Mouse (Mus musculus): ENCODE results near the gene Pin1rt1.

Gene Pin1rt1

DNA sequence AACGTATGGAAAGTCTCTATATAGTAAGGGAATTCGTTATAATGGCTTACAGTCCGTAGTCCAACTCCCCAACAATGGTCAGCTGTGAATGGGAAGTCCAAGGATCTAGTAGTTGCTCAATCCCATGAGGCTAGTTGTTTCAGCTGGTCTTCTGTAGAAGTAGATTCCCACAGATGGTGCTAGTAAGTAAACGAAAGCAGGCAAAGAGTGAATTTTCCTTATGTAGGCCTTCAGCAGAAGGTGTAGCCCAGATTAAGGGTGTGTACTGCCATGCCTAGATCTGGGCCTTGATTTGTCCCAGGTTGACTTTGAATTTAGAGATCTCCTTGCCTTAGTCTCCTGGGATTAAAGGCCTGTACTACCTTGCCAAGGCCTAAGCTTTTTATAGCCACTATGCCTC lies at the start of gene Pin1rt1:
TSS of gene Pin1rt1 (minus strand) at position 101 of the 400 bp plus-strand sequence.
- no peak for DNase-seq (ENCODE audit: low spot score in 2 of 2)

DNA sequence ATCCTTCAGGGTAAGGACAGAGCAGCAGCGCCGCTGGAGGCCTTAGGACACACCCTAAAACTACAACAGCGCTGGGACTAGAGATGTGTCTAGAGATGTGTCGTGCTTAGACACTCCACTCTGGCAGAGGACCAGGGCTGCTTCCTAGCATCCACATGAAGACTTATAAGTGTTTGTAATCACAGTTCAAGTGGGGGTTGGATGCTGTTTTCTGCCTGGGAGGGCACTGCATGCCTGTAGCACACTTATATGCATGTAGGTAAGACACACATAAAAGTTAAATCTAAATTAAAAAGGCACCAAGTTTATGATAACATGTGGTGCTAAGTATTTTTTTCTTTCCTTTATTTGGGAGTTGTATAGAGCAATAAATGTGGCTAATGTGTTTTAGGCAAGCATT lies 47.8 kb upstream of the Pin1rt1 start:
- no peak for DNase-seq (ENCODE audit: low spot score in 2 of 2)

DNA sequence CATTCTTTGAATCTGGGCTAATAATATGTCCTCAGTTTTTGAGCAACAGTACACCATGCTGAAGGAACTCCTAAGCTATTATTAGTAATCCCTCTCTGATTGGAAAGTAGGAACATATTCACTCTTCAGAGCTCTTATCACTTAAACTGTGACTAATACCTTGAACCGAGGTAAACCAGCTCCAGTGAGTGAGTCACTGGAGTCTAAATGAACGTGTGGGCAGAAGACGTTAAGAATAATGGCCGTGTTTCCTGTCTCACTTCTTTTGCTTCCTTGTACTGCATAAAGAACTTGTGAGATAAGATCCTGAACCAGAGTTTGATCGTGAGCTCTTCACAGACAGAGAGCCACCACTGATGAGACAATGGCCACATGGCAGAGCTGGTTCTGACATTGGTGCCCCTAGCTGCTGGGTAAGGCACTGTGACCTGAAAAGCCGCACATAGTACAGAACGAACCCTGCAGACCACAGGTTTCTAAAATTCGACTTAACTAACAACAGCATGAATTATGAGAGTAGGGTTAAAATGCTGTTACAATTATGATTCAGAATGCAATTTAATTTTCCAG lies 47.0 kb upstream of the Pin1rt1 start:
- DNase-seq (ENCODE audit: low spot score in 2 of 2), result no peak

DNA sequence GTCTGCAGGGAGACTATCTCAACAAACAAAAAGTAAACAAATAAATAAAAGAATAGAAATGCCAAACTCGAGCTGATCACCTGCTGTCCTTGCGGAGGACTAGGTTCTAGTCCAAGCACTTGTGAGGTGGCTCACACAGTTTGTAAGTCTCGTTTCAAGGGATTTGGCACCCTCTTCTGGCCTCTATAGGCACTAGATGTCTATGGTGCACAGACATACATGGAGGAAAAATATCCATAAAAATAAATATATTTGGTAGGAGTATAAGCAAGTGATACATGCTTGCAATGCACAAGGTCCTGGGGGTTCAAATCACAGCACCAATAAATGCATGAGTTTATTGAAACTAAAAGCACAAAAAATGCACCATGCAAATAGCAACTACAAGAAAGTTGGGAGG lies 34.4 kb upstream of the Pin1rt1 start:
- DNase-seq (ENCODE audit: low spot score in 2 of 2), result no peak

DNA sequence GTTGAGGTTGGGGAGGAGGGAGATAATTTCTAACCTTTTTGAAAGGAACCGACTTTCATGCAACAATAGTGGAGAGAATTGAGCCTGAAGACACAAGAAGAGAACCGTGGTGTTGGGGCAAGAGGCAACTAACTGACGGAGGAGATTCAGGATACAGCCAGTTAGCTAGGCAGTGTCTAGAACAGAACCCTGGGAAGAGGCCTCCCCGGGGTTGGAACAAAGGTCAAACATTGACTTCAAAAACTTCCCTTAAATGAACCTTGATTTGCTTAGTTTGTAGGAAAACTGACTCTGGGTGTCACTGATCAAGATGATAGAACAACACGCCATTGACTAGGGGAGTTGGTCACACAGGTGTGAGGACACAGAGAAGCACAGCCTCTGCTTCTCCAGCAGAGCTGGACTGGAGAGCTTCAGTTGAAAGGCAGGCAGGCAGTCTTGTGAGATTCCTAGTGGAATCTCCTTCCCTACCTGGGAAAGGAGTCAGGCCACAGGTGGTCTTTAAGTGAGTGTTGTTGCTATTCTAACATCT lies 32.5 kb upstream of the Pin1rt1 start:
- no peak for DNase-seq (ENCODE audit: low spot score in 2 of 2)

DNA sequence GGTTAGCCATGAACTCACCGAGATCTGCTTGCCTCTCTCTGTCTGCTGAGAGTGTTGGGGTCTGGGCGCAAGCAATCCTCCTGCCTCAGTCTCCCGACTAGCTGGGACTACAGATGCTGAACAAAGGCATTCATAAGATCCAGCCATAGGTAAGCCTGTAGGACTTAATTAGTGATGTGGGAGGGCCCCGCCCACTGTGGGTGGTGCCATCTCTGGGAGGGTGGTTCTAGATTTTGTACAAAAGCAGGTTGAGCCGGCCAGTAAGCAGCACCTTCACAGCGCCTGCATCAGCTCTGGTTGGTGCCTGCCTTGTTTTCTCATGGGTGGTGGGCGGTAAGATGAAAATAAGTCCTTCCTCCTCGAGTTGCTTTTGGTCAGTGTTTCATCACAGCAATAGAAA lies 30.1 kb upstream of the Pin1rt1 start:
- DNase-seq (ENCODE audit: low spot score in 2 of 2), result peak in 1 of 2 experiments; percentile 36

DNA sequence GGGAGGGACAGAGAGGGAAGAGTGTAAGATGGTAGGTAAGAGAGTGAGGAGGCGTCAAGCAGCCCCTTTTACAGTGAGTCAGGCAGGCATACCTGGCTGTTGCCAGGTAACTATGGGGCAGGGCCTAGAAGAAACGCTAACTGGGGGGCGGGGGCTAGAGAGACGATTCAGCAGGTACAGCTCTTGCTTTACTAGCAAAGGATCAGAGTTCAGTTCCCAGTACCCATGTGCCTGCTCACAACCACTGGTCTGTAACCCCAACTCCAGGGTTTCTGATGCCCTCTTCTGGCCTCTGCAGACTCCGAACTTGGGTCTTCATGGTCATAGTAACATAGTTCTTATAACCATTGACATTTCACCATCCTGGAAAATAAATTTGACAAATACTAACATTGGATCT lies 27.8 kb upstream of the Pin1rt1 start:
- no peak for DNase-seq (ENCODE audit: low spot score in 2 of 2)

DNA sequence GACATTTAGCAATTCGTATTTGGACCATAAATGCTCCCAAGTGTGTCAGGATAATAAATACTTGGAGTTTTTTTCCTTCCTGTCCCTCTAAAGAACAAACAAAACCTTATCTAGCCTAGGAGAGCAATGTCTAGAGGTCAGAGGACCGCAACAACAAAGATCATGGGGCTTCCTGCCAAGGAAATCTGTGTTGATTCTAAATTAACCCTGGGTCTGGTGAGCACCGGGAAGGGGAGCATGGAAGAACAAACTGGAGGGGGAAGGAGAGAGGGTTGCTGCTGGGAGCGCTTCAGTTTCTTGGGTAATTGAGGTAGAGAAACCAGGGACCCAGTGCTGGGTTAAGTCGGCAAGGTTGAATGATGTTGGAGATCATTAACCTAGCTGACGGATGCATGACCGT lies 27.0 kb upstream of the Pin1rt1 start:
- no peak for DNase-seq (ENCODE audit: low spot score in 2 of 2)

DNA sequence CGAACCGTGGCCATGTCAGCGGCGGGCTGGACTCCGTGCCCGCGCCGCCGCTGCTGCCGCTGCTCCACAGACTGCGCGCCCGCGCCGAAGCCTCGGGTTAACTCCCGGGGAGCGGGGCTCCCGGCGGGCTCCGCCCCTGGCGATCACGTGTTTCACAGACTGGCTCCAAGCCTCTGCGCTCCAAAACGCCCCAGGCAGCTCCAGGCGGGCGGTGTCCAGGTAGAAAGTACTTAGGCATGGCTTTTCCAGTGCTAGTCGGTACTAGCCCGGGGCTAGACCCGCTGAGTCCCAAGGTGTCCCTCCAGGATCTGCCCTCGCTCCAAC lies 26.5 kb upstream of the Pin1rt1 start, which contains the start of gene Depdc7:
TSS of gene Depdc7 (minus strand) at position 138 of the 324 bp plus-strand sequence.
- DNase-seq (ENCODE audit: low spot score in 2 of 2), result peak; percentile 91 to 93

DNA sequence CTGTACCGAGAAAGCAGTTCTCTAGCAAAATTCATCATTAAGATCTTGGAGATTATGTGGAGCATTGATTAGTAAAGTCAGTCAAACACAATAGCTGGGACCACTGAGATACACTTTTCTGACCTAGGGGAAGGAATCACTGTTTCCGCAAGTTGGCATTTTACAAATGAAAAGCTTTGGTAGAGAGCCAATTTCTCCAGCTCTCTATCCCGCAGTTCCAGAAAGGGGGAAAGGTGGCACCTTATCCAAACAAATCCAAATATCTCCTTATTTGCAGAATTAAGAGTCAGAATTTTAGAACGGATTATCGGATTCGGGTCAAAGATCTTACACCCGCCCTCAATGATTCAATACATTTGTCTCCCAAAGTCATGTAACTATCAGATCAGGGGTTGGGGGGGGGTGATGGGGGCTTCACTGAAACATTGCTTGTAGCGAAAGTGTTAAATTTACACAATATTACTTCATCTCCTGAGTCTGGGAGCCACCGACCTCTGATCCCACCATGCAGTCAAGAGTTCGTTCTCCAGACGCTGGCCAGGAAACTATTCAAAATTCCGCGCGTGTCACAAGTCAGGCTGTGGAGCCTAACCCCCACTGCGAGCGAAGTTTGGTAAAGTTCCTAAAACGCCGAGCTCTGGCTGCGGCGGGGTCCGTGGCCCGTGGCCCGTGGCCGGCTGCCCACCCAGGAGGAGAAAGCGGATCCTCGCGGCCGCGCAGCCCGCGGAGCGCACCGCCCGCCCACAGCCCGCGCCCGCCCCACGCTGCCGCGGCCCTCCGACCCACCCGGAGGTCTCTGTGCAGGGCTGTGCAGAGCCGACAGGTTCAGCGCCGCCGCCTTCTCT lies 25.9 kb upstream of the Pin1rt1 start:
- DNase-seq (ENCODE audit: low spot score in 2 of 2), result no peak

DNA sequence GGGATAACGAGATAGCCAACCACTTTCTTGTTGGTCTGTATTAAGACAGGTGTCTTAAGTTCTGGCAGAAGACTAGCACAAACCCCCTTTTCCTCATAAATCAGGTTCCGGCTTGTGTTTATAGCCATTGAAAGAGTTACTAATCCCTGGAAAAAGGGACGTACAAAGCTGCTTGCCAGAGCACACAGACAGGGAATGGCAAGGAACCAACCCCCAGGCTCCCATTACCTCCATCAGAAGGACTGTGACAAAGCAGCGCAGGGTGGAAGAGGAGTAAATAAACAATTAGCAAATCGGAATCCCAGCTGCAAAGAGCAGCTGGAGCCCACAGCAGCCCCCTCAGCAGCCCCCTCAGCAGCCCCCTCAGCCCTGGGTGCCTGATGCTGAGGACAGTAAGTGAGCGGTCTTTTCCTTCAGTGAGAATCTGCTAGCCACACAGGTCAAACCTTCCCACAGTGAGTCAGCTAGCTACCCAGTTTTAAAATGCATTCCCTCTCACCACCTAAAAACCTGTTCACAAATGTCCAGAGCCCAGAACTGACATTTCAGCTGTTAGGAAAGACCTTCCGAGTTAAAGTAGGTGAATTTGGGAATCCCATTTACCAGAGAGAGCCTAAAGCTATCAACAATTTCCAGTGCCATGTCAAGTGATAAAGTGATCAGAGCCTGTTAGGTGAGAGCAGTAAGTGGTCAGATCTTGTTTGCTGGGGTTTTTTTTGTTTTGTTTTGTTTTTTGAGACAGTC lies 25.0 kb upstream of the Pin1rt1 start:
- no peak for DNase-seq (ENCODE audit: low spot score in 2 of 2)

DNA sequence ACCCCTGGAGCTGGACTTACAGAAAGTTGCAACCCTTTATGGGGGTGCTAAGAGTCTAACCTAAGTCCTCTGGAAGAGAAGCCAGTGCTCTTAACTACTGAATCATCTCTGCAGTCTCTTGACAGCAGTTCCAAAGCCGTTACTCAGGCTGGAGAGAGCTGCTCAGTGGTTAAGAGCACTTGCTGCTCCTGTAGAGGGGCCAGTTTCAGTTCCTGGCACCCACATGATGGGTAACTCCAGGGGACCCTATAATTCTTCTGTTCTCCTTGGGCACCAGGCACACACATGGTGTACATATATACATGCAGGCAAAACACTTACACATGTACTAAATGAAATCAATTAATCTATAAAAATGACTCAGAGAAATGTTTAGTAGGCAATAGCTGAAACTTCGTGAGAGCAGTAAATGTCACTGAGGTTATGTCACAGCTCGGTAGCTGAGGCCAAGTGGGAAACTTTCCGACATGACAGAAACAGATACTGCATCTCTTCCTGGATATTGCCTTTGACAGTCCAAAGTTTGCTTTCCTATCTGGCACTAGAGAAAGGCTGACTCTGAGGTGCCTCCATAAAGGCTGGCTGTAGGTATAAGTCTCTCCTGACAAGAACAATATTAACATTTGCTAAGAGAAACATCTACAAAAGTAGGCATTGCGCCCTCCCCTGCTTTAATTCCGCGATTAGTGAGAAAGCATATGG lies 24.2 kb upstream of the Pin1rt1 start:
- no peak for DNase-seq (ENCODE audit: low spot score in 2 of 2)

DNA sequence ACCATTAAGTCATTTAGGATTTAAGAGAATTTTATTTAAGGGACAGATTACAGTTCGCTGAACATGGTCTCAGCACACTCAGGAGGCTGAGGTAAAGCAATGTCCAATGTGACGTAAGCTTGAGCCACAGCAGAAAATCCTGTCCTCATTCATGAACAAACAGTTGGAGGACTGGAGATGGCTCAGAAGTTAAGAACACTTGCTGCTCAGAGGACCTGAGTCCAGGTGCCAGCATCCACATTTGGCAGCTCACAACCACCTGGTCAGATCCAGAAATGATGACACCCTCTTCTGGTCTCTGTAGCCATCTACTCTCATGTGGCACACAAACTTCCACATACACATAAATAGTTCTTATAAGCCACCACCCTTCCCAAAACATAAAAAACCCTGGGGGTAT lies 23.5 kb upstream of the Pin1rt1 start:
- no peak for DNase-seq (ENCODE audit: low spot score in 2 of 2)

DNA sequence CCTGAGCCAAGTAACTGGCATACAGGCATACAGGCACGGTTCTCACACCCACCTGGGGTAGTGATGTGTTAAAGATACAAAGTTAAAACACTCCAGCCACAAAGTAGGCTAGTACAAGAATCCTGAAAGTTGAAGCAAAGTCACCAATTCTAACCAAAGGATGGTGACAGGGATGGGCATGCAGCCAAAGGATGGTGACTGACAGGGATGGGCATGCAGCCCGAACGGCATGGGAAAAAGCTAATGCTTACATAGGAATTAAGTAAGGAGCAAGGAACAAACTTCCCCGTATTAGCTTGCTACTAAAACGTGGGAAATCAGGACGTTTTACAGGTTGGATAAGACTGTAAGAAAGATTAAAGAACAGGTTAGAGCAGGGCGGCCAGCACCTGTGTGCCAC lies 20.1 kb upstream of the Pin1rt1 start:
- DNase-seq (ENCODE audit: low spot score in 2 of 2), result no peak

DNA sequence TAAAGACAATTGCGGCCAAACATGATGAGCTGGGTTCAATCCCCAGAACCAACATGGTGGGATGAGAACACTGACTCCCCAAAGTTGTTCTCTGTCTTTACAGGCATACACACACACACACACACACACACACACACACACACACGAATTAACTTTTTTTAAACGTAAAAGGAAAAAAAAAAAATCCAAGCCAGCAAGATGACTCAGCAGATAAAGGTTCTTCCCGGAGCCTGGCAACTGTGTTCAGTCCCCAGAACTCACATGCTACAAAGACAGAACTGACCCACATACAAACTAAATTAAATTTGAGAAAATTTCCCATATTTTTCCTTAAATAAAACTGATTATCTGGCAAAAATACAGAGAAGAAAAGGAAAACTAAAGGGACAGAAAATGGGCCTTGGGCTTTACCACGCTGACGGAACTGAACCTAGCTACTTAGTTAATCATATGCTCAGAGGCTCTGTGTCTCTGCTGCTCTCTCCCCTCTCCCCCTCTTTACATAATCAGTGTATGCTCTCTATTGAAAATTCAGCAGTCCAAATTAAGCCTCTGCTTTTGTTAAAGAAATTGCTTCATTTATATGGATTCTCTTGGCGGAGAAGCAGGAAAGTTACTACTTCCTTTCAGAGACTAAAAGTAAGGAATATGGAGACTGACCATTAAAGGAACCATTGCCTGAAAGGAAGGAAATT lies 16.5 kb upstream of the Pin1rt1 start:
- no peak for DNase-seq (ENCODE audit: low spot score in 2 of 2)

DNA sequence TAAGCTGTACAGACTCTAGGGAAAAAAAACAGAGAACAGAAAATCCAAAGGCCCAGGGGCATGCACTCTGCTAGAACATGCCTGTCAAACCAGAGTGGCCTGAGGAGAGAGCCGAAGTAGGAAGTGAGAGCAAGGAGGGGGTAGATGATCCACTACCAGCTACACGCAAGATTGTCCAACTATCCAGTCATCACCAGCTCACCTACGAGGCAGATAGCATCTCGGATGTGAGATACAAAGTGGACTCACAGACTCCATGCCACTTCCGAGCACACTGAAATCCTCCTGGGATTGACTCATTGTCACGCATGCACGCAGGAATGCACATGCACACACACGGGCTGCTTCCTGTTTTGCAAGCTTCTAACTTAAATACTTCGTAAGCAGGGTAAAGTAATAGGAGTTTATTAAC lies 15.9 kb upstream of the Pin1rt1 start:
- peak; percentile 38 to 39 for DNase-seq (ENCODE audit: low spot score in 2 of 2)

DNA sequence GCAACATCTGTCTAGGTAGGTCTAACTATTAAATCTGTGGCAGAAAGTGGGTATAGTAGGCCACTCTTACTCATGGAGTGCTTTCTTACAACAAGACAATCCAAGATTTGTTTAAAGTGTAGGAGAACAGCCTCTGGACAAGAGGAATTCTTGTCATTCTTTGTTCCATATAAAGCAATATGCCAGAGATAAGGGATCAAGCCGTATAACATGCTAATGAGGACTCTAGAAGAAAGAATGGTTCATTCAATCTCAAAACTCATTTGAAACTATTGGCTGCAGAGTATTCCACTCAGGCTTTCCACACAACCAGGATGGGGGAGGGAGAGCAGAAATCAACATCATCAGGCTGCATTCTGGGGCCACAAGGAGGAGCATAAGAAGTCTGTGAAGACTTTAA lies 11.2 kb upstream of the Pin1rt1 start:
- DNase-seq (ENCODE audit: low spot score in 2 of 2), result no peak

DNA sequence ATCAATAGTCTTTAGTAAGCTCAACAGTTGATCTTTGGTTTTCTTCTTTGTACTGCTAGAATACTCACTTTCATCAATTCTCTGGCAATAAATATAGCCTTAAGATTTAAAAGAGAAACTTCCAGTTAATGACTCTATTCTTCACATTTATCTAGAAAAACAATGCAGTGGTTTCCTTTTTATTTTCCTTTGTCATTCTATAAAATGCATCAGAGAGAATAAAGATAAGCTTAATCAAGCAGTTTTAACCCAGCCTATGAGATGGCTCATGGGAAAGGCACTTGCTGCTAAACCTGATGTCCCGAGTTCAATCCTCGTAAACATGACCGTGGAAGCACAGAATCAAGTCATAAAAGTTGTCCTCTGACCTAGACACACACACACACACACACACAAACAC lies 5.8 kb upstream of the Pin1rt1 start:
- DNase-seq (ENCODE audit: low spot score in 2 of 2), result no peak

DNA sequence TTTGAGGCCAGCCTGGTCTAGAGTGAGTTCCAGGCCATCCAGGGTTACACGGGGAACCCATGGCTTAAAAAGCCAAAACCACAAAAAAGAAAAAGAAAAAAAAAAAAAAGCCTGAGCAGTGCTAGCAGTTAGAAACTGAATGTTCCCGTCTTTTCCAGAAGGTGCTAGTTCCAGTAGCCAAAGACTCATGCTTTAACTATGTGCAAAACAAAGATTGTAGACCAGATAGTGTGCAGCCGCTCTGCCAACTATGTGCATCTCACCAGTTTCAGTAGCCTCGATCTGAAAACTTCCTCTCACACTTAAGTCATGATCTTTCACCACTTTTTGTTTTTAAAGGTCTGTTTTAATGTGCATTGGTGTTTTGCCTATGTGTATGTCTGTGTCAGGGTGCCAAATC lies 1.6 kb upstream of the Pin1rt1 start:
- no peak for DNase-seq (ENCODE audit: low spot score in 2 of 2)

DNA sequence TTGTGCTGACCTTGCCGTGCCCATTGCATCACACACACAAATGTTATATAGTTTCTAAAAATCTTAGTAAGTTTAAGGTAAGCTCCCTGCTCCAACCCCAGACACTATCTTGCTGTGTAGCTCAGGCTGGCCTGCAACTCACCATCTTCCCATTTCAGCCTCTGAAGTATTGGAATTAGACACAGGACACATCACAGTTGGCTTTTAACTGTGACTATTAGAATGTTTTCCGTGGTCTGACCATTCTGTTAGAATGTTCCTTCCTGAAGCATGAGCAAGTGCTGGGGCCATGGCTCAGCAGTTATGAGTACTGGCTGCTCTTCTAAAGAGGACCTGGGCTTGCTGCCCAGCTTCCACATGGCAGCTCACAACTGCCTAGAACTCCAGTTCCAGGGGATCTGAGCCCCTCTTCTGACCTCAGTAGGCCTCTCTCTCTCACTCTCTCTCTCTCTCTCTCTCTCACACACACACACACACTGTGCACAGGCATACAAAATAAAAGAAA lies 1.1 kb upstream of the Pin1rt1 start:
- no peak for DNase-seq (ENCODE audit: low spot score in 2 of 2)

DNA sequence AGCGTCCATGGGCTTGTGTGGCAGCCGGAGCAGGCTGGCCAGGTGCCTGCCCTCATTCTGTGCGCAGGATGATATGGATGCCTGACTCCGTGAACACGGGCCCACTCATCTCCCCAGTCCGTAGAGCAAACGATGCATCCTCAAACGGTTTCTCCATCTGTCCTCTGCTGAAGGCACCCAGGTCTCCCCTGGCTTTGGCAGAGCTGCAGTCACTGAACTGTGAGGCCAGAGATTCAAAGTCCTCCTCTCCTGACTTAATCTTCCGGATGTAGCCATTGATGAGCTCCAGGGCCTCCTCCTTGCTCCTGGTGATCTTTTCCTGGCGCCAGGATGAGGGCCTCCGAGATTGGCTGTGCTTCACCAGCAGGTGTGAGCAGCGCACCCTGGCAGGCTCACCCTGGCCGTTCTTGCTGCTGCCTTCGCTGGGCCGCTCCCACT lies 1.9 kb downstream of the Pin1rt1 start:
- no peak for DNase-seq (ENCODE audit: low spot score in 2 of 2)
